Mouse (Mus musculus) adrenal gland, postnatal 25 days (tissue): ENCODE results near the gene G430095P16Rik. TPM values are rescaled to one million over a fixed set of nuclear protein-coding genes. Genes with fewer than 3 reads are reported as not detected.
A peak's percentile ranks its signal among the peaks of the same experiment; 100 is the strongest.

Experiments
- DNase-seq: peaks from one replicate; pipeline ENCODE4 v3.0.0; 2021; ENCODE audit warnings: mixed read lengths
- total RNA-seq: library from RNA; stranded (reverse); gene quantifications from 2 replicates; pipeline ENCODE4 v1.2.3, GENCODE M21; 2021

G430095P16Rik gene
- total RNA-seq, 1 experiment from 2014 or later, result not detected

GRCm38 (mm10) chr8:84743517-84744420 is 21.0 kb downstream of the G430095P16Rik start:
- peak; percentile 63 for DNase-seq

- DNase-seq, result no peak
Observed at GRCm38 (mm10) chr8:84745032-84745925, 22.5 kb downstream of the G430095P16Rik start.

DNA sequence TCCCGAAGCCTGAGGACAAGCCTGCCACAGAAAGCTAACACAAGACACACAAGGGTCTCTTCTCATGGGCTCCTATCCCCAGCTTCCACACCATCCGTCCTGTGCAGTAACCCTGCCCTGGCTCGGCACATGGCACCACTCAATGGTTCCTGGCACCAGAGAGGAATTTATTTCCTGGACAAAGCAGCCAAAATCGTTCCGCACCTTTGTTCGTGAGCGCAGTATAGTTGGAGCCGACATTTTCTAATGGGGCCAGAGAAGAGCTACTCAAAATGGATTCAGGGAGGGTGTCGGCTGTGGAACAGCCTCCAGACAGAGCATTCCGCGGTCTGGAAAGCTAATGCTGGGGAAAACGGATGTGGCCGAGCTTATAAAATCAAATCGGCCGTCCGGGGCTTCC is 26.7 kb downstream of the G430095P16Rik start:
- DNase-seq, result no peak

GRCm38 (mm10) chr8:84752734-84753582 is 30.2 kb downstream of the G430095P16Rik start:
- DNase-seq, result no peak

- no peak for DNase-seq
Observed at GRCm38 (mm10) chr8:84757501-84757900, 34.7 kb downstream of the G430095P16Rik start.

DNA sequence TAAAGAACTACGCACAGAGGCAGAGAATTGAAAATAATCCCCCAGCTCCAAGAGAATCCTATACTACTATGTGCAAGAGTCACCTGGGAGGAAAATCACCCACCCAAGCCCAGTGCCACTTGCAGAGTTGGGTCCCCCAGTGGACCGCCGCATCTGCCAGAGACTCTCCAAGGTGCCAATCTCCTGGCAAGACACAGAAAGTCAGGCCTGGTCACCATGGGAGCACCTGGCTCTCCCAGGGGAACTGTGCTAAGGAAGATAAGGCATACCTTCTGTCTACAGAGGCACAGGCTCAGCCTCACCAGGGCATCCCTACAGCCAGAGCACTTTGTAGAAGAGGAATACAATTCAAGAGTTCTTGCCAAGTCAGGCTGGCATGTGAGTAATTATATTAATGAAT is 35.5 kb downstream of the G430095P16Rik start:
- no peak for DNase-seq

GRCm38 (mm10) chr8:84759126-84759525 is 36.3 kb downstream of the G430095P16Rik start:
- no peak for DNase-seq

DNA sequence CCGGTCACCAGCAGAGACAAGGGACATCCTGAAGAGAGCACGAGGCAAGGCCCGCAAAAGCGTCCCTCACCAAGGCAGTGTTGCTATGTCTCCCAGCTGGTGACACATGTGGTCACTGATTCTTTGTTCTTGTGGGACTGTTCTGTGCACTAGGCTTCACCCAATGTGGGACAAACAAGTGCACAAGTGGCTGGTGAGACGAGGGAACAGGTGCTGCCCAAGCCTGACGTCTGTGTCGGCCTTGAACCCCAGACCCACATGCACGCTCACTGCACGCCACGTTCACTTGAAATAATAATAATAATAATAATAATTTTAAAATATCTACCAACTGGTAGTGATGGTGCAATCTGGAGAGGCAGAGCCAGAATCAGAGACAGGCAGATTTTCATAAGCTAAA is 36.9 kb downstream of the G430095P16Rik start:
- DNase-seq, result no peak

GRCm38 (mm10) chr8:84760405-84760805 is 37.6 kb downstream of the G430095P16Rik start:
- DNase-seq, result no peak

DNA sequence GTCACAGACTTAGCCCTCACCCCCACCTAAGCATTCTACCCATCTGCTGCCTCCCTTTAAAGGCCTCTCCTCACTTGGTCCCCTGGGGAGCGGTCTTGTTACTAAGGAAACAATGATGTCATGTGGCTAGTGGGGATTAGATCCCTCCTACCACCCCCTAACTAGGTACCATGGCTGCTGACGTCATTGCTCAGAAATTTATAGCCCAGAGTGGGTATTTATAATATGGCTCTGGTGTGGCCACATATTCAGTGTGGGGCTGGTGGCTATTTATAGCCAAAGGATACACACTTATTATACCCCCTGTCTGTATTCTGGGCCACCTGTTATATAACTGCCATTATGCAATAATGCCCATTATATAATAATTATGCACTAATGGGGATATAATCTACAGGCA is 38.1 kb downstream of the G430095P16Rik start:
- DNase-seq, result no peak

DNA sequence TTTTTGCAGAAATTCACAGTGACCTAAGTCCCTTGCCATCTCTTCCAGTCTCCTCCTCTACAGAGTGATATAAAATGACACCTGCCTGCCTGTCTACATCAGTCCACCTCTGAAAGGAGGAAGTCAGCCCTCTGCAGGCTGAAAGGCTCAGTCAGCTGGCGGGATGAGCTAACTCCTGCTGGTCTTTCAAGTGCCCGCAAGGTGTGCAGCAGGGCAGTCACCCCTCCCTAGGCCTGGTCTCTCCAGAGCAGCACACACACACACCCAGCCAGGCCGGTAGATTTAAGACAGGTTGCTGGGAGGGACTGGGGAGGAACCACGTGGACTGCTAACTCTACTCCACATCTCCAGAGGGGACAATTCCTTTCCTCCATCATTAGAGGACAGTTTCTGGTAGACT is 41.3 kb downstream of the G430095P16Rik start:
- no peak for DNase-seq

DNA sequence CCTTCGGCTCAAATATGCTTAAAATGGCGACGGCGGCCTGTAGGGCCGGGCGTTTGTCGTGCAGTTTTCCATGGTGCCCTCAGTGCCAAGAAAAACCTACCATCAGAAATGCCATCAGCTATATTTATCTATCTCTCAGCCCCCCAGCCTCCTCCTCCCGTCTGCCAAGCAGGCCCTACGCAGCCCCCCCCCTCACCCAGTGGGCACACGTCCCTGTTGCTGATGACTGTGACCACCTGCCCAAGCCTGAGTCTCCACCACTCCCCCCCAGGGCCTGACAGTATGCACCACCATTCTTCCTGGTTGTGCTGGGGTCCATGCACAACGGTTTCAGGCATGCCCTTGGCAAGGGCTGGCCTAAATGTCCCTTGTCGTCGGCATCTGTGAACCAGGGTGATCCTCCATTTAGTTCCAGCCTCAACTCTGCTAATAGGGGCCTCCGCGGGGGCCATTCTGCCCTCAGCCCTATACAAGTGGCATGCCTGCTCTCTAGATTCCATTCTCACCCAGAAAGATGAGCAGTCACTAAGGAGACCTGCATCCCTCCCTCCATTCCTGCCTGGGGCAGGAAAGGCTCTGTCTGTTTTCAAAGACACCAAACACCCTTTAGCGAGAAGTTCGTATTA is 42.2 kb downstream of the G430095P16Rik start:
- DNase-seq, result no peak

DNA sequence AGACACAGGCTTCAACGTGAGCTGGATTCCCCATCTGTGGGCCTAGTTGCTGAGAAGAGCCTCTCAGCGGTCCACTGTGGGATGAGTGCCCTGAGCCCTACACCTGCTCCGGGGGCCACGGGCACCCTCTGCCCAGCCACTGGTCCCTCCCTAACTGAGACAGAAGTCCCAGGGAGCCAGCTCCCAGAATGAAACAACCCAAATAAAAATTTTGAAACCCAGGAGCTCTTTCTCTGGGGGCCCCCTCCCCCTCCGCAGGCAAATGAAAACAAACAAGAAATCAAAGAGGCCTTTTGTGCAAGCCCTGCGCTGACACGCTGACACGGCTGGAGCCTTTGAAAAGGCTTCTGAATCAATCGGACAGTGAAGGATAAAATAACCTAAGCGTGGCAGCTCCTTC is 42.8 kb downstream of the G430095P16Rik start:
- DNase-seq, result no peak

GRCm38 (mm10) chr8:84766422-84766821 is 43.6 kb downstream of the G430095P16Rik start:
- no peak for DNase-seq

DNA sequence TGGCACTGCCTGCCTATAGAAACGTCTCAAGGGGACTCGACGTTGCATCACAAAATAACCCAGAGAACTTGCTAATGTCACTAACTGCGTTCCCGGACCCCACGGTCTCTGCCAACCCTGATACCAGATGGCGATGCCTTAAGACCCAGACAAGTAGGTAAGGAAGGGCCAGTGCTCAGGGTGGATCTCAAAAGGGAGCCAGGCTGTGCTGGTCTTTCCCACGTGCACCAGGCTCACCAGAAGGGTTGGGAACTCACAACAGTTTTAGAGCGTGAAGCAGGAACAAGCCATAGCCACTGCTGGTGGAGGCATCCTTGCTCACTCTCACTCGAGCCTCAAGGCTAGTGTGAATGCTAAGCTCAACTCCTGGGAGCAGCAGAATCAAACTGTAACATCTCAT is 44.4 kb downstream of the G430095P16Rik start:
- DNase-seq, result no peak

- DNase-seq, result no peak
Observed at GRCm38 (mm10) chr8:84768343-84769095, 45.7 kb downstream of the G430095P16Rik start.

DNA sequence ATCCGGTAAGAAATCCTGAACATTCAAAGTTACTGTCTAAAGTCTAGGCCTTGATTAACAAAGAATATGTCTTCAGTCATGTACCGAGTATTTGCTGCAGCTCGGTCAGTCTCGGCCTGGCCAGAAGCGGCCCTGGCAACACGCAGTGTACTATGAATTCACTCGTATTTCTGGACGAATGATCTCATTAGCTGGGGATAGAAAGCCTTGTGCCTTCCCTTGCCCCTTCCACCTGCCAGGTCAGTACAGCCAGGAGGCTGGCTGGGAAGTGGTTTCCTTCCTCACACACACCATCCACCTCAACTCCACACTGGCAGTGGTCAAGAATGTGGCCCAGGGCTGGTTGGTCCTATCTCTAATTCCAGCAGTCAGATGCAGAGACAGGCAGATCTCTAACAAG is 46.5 kb downstream of the G430095P16Rik start:
- no peak for DNase-seq

DNA sequence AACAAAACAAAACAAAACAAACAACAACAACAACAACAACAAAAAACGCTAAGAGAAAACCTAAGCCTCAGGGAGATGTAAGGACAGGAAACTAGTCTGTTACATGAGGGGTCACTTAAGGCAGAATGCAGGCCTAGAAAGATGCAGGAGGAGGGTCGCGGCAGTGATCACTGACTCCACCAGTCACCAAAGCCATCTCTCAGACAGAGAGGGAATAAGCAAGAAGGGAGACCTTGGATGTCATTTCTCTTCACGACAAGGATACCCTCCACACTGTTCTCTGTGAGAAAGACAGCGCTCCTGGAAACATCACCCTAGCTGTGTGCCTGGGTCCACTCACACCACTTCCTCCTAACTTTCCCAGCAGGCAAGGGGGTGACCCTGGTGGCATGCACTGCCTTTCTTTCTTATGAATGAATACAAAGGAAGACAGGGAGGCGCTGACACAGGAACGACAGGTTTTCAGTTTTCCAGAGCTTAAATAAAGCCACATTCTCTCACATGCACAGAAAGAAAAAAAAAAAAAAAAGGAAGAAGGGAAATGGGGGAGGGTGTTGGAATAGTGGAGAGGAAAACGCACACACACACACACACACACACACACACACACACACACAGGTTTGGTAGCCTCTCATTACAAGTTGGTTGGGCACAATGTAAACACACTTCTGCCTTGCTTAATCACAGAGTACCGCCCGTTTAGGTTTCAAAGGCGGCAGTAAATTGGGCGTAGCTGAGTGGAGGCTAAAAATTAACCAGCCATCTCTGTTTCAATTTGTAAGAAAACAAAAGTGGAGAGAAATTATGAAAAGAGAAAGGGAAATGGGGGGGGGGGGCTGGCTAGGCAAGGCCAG is 47.5 kb downstream of the G430095P16Rik start:
- DNase-seq, result no peak

- no peak for DNase-seq
Observed at GRCm38 (mm10) chr8:84771000-84771687, 48.3 kb downstream of the G430095P16Rik start.
